Mouse (Mus musculus): ENCODE data around the gene Cntn4. TPM values are rescaled to one million over a fixed set of nuclear protein-coding genes. Genes with fewer than 3 reads are reported as not detected.
"Not testable (repeated sequence)": the region's sequence is repeated elsewhere in the genome, so short reads cannot be mapped to it uniquely, and the experiment has no call there.

The Cntn4 gene
- total RNA-seq, 2 experiments from 2014 or later = 0.47 to 0.70 TPM

DNA sequence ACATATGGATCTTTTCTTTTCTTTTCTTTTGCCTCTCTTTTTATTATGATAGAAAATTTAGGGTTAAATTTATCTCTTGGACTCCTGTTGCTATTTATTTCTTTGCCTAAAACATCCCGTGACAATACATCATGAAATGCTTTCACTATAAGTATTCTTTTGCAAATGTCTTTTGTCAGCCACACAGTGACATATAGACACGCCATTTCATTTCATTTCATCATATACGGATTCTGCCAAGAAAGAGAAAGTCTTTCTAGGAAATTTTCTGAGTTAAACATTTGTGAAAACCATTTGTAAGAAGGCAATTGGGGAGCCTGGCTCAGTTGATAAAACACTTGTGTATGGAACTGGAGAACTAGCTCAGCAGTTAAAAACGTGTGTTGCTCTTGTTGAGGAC lies 625.0 kb downstream of the Cntn4 start:
- no peak for DNase-seq (ENCODE audit: low spot score in 2 of 2)

GRCm38 (mm10) chr6:106328987-106329386 lies 651.5 kb downstream of the Cntn4 start:
- DNase-seq (ENCODE audit: low spot score in 2 of 2) = no peak

GRCm38 (mm10) chr6:106329636-106330035 lies 652.2 kb downstream of the Cntn4 start:
- no peak for DNase-seq (ENCODE audit: low spot score in 2 of 2)

DNA sequence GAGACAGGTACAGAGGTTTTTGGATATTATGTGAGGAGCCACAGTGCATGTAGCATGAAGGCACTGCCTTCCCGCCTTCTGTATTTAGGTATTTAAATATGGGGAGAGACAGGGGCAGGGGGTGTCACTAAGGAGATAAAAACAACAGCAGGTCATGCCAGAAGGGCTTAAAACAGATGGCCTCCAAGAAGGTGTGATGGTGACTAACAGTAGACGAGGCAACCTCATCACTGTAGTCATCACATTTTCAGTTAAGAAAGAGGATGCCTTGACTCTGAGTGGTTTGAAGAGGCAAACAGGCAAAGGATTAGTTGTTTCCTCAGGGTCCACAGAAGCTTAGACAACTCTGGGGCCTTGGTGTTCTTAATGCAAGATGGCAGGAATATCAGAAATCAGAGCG lies 655.0 kb downstream of the Cntn4 start:
- DNase-seq (ENCODE audit: low spot score in 2 of 2) = no peak

GRCm38 (mm10) chr6:106332933-106333332 lies 655.5 kb downstream of the Cntn4 start:
- no peak for DNase-seq (ENCODE audit: low spot score in 2 of 2)

- DNase-seq (ENCODE audit: low spot score in 2 of 2) = no peak
Observed at GRCm38 (mm10) chr6:106335066-106335465, 657.6 kb downstream of the Cntn4 start.

DNA sequence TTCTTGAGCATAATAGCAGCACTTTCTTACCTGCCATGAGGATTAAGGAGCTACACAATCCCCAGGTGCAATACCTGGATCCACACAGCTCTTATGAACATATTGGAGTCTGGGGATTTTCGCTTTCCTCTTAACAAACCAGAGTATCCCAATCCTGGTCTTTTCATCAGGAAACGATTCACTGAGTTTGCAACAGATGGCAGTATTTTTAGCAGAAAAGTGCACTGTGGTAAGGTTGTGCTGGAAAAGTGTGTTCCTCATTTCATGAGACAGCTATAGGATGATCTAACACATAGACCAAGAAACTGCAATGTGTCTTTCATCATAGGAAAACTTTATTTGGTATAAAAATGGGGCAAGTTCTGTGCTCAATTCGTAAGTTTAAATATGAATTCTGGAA lies 659.3 kb downstream of the Cntn4 start:
- no peak for DNase-seq (ENCODE audit: low spot score in 2 of 2)

- DNase-seq (ENCODE audit: low spot score in 2 of 2) = no peak
Observed at GRCm38 (mm10) chr6:106337829-106338228, 660.4 kb downstream of the Cntn4 start.

DNA sequence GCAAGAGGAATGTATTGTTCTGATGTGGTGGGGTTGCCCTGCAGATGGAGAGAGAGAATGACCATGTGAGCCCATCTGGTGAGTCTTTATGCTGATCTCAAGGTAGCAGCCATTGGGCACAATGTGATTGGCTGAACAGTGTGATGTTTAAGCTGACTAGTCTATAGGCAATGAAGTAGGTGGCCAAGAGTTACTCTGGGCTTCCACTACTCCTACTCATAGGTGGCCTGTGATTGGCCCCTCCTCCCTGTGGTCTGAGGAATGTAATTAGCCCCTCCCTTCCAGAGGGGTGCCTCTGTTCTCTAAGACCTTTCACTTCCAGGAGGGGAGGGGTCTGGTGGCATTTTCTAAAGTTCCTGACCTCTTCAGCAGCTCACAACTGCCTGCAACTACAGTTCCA lies 663.7 kb downstream of the Cntn4 start:
- no peak for DNase-seq (ENCODE audit: low spot score in 2 of 2)

DNA sequence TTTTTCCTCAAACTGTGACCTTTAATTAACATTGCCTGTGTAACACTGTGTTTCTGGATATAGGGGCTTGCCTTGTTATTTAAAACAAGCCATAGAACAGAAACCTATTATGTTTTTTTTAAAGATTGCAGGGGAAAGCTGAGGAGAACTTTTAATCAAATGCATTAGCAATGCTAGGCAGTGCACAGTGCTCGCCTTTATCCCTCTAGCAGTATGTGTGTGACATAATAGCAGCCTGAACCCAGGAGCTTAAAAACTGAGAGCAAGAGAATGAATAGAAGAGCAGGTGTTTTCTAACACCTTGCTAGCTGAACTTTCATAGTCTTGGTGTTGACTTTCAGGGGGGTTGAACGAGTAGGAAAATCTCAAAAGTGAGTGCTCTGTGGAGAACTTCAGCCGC lies 672.6 kb downstream of the Cntn4 start:
- DNase-seq (ENCODE audit: low spot score in 2 of 2) = no peak

DNA sequence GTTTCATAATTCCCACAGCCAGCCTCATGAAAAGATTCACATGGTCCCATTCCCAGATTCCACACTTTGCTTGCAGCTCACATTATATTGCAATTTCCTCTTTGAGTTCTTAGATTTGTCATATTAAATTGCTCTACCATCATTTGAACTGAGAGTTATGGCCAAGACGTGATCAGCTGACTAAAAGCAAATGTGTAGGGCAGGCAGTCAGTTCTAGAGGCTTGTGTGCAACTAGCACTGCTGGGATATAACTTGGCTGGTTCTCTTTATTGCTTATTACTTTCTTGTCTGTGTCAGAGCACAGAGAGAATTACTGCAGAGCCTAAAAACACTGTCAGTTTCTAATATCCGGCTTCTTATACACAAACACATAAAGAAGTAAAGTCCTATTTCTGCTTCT lies 673.9 kb downstream of the Cntn4 start:
- DNase-seq (ENCODE audit: low spot score in 2 of 2) = no peak

- not testable (repeated sequence) for DNase-seq (ENCODE audit: low spot score in 2 of 2)
Observed at GRCm38 (mm10) chr6:106358801-106359200, 681.3 kb downstream of the Cntn4 start.

DNA sequence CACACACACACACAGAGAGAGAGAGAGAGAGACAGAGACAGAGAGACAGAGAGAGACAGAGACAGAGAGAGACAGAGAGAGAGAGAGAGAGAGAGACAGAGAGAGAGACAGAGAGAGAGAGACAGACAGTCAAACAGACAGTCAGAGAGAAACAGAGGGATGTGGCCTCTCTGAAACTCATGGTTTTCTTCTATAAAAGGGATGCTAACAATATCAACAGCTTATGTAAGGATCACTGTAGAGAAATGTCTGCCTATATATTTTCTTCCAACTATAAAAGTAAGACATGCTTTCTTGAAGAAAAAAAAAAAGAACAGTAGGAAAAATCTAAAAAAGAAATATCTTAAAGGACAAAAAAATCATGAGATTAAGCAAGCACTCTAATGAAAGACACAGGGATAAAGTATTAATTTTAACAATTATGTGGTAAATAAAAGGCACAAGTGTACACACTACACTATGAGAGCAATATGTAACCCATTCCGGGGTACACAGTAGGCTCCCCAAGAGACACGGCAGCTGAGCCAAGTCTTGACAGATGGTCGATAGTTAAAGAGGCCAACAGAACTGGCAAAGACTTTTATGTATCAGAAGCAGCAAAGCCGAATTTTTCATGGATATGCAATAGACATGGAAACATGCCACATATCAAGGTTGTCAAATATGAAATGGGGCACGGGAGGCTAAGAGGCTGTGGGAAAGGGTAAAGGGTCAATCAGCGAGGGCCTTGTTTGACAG lies 704.0 kb downstream of the Cntn4 start:
- DNase-seq (ENCODE audit: low spot score in 2 of 2) = no peak

DNA sequence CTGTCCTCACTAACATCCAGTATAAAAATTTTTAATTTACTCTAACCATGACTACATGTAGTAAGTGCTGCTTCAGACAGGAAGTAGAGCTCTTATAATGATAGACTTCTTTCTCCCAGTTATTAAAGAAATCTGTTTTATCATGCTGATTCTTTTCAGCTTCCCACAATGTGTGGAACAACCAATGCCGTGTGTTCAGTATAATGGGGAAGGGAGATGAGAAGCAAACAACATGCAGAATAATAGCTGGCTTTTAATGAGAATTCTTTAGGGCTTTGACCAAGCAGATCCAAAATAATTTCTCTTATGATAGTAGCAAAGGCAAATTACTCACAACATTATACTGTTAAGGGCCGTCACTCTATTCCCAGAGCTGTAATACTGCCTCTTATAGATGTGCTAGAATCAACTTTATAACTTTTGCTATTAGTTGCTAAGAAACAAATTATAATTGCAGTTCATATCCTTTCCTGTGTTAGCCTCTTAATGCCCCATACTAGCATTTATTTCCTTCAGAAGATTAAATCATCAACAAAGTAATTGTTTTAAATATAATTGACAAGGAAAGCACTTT lies 710.5 kb downstream of the Cntn4 start:
- DNase-seq (ENCODE audit: low spot score in 2 of 2) = no peak

- DNase-seq (ENCODE audit: low spot score in 2 of 2) = no peak
Observed at GRCm38 (mm10) chr6:106408014-106408413, 730.6 kb downstream of the Cntn4 start.

- DNase-seq (ENCODE audit: low spot score in 2 of 2) = no peak
Observed at GRCm38 (mm10) chr6:106408634-106409033, 731.2 kb downstream of the Cntn4 start.

DNA sequence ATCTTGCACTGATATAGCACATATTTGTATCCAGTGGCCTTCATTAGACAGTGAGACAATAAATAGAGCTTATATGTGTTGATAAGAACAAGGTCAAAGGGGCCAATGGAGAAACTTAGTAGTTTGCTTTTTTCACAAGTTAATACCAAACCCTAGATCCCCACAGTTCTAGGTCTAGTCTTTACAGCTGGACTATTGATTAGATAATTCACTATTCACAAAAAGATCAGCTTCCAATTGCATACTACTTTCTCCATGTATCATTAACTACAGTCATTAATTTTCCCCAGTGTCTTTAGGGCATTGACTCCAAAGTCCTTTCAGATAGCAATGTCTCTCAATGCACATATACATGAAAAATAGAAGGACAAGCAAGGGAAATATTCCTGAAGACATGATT lies 745.5 kb downstream of the Cntn4 start:
- DNase-seq (ENCODE audit: low spot score in 2 of 2) = no peak

- DNase-seq (ENCODE audit: low spot score in 2 of 2) = no peak
Observed at GRCm38 (mm10) chr6:106423471-106423870, 746.0 kb downstream of the Cntn4 start.

- DNase-seq (ENCODE audit: low spot score in 2 of 2) = no peak
Observed at GRCm38 (mm10) chr6:106426615-106427014, 749.2 kb downstream of the Cntn4 start.

DNA sequence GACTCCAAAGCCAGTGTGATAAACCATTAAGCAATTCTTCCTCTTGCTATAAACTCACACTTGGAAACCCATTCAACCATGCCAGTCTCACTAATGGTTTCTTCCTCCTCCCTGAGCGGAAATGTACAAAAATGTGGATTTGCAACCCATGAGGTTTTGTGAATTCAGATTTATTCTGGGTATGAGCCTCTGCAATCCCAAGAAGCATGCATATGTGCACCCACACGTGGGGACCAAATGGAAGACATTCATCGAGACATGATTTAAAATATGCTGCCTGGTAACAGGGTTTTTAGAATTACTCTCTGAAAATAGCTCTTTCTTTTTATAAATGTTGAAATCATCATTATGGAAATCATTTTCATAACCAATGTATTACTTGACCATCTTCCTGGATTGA lies 754.0 kb downstream of the Cntn4 start:
- DNase-seq (ENCODE audit: low spot score in 2 of 2) = no peak

DNA sequence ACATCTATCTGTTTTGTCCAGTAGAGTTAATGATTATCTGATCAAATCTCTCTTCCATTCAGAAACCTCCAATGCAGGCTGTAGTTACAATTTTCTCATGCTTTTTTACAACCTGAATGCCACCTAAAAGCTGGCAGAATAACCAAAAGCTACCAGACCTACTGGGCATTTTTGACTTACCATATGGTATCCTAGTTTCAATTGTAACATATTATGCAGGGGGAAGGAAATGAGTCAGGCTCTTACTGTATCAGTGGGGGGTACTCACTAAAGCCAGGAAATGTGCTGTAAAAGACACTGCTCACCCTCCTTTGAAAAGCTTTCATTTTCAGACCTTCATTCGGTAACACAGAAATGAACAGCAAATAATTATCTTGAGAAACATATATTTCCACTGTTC lies 763.3 kb downstream of the Cntn4 start:
- DNase-seq (ENCODE audit: low spot score in 2 of 2) = no peak

- no peak for DNase-seq (ENCODE audit: low spot score in 2 of 2)
Observed at GRCm38 (mm10) chr6:106441246-106441645, 763.8 kb downstream of the Cntn4 start.

All from gastrocnemius, postnatal 4 days (tissue).